Mouse (Mus musculus): ENCODE results near the gene Zfp683. TPM values are rescaled to one million over a fixed set of nuclear protein-coding genes. Genes with fewer than 3 reads are reported as not detected.

The Zfp683 gene
- total RNA-seq, 1 experiment = not detected

GRCm38 (mm10) chr4:134019641-134020351 is 33.8 kb upstream of the Zfp683 start:
- Histone ChIP-seq H3K4me3 (ENCODE audit: insufficient read depth in 1 of 2, low read depth in 1 of 2, low read length in 2 of 2, poor library complexity in 1 of 2, severe bottlenecking in 1 of 2) (peak overlapping the region; percentile 23 to 39; a peak in 3 of 4 replicates), H3K4me1 (ENCODE audit: control insufficient read depth in 2 of 2, insufficient read depth in 2 of 2, low read length in 2 of 2, poor library complexity in 1 of 2) (peaks cover 0 to 9% of the 10 kb centered on the region in 2 experiments; a peak in 3 of 4 replicates)

GRCm38 (mm10) chr4:134020621-134021020 is 33.0 kb upstream of the Zfp683 start:
- Histone ChIP-seq H3K9me3 (ENCODE audit: control insufficient read depth, insufficient read depth, low read depth, low read length) (no peaks in the 10 kb centered on the region), H3K9ac (ENCODE audit: insufficient read depth, low read depth, low read length, poor library complexity, severe bottlenecking) (no peak overlapping the region), H3K36me3 (ENCODE audit: control insufficient read depth, insufficient read depth, low read length, poor library complexity, severe bottlenecking) (no peaks in the 10 kb centered on the region; the same call in 1 of the 2 replicates), H3K4me1 (ENCODE audit: control insufficient read depth in 2 of 2, insufficient read depth in 2 of 2, low read length in 2 of 2, poor library complexity in 1 of 2) (peaks cover 0 to 8% of the 10 kb centered on the region in 2 experiments; a peak in 3 of 4 replicates), H3K4me3 (ENCODE audit: insufficient read depth in 1 of 2, low read depth in 1 of 2, low read length in 2 of 2, poor library complexity in 1 of 2, severe bottlenecking in 1 of 2) (no peak overlapping the region), H3K27ac (ENCODE audit: insufficient read depth, low read depth, low read length, poor library complexity, severe bottlenecking) (no peak overlapping the region)
- in situ Hi-C loops (cut with MboI; ENCODE audit: low sequenced_read_pairs in 2 of 2, unreplicated experiment in 2 of 2) = no loop called here
- no peak for DNase-seq (ENCODE audit: low read depth, low spot score)
- TF ChIP-seq CHD2 (IDR thresholded peaks at IDR 0.05; ENCODE audit: low read depth, low read length) = no peak
- peak; percentile 87 for TF ChIP-seq ZNF384 (IDR thresholded peaks at IDR 0.05; ENCODE audit: low read depth, low read length)
- no peak for TF ChIP-seq MAFK (IDR thresholded peaks at IDR 0.05; ENCODE audit: insufficient read depth, low read depth, low read length)

More at GRCm38 (mm10) chr4:134019641-134020351, 33.8 kb upstream of the Zfp683 start:
- H3K27ac ChIP-seq (ENCODE audit: insufficient read depth, low read depth, low read length, poor library complexity, severe bottlenecking) = no peak overlapping the region
- in situ Hi-C loops (cut with MboI; ENCODE audit: low sequenced_read_pairs in 2 of 2, unreplicated experiment in 2 of 2) = no loop called here
- H3K9ac ChIP-seq (ENCODE audit: insufficient read depth, low read depth, low read length, poor library complexity, severe bottlenecking) = no peak overlapping the region; the same call in 1 of the 2 replicates
- peaks cover 1% of the 10 kb centered on the region; the same call in 1 of the 2 replicates for H3K36me3 ChIP-seq (ENCODE audit: control insufficient read depth, insufficient read depth, low read length, poor library complexity, severe bottlenecking)
- DNase-seq (ENCODE audit: low read depth, low spot score) = no peak
- TF ChIP-seq ZNF384 (IDR thresholded peaks at IDR 0.05; ENCODE audit: low read depth, low read length) = no peak
- TF ChIP-seq MAFK (IDR thresholded peaks at IDR 0.05; ENCODE audit: insufficient read depth, low read depth, low read length) = no peak
- TF ChIP-seq CHD2 (IDR thresholded peaks at IDR 0.05; ENCODE audit: low read depth, low read length) = no peak
- TF ChIP-seq ZC3H11A (IDR thresholded peaks at IDR 0.05; ENCODE audit: borderline replicate concordance, low read depth, low read length) = no peak
- no peak for TF ChIP-seq HCFC1 (IDR thresholded peaks at IDR 0.05; ENCODE audit: borderline replicate concordance, insufficient read depth, low read length)
- H3K9me3 ChIP-seq (ENCODE audit: control insufficient read depth, insufficient read depth, low read depth, low read length) = no peaks in the 10 kb centered on the region

- Histone ChIP-seq H3K9me3 (ENCODE audit: control insufficient read depth, insufficient read depth, low read depth, low read length) (no peaks in the 10 kb centered on the region), H3K27ac (ENCODE audit: insufficient read depth, low read depth, low read length, poor library complexity, severe bottlenecking) (no peak overlapping the region), H3K4me3 (ENCODE audit: insufficient read depth in 1 of 2, low read depth in 1 of 2, low read length in 2 of 2, poor library complexity in 1 of 2, severe bottlenecking in 1 of 2) (no peak overlapping the region), H3K4me1 (ENCODE audit: control insufficient read depth in 2 of 2, insufficient read depth in 2 of 2, low read length in 2 of 2, poor library complexity in 1 of 2) (peaks cover 0 to 10% of the 10 kb centered on the region in 2 experiments; a peak in 2 of 4 replicates), H3K9ac (ENCODE audit: insufficient read depth, low read depth, low read length, poor library complexity, severe bottlenecking) (no peak overlapping the region), H3K36me3 (ENCODE audit: control insufficient read depth, insufficient read depth, low read length, poor library complexity, severe bottlenecking) (no peaks in the 10 kb centered on the region)
- in situ Hi-C loops (cut with MboI; ENCODE audit: low sequenced_read_pairs in 2 of 2, unreplicated experiment in 2 of 2) = no loop called here
- DNase-seq (ENCODE audit: low read depth, low spot score) = no peak
- TF ChIP-seq ZC3H11A (IDR thresholded peaks at IDR 0.05; ENCODE audit: borderline replicate concordance, low read depth, low read length) (no peak), HCFC1 (IDR thresholded peaks at IDR 0.05; ENCODE audit: borderline replicate concordance, insufficient read depth, low read length) (no peak), CHD2 (IDR thresholded peaks at IDR 0.05; ENCODE audit: low read depth, low read length) (no peak), ZNF384 (IDR thresholded peaks at IDR 0.05; ENCODE audit: low read depth, low read length) (no peak), MAFK (IDR thresholded peaks at IDR 0.05; ENCODE audit: insufficient read depth, low read depth, low read length) (no peak)
These were observed 27.8 kb upstream of the Zfp683 start for GRCm38 (mm10) chr4:134025802-134026201.

GRCm38 (mm10) chr4:134035953-134036352 is 17.7 kb upstream of the Zfp683 start:
- no peak for TF ChIP-seq MAFK (IDR thresholded peaks at IDR 0.05; ENCODE audit: insufficient read depth, low read depth, low read length)
- no peak for TF ChIP-seq CHD2 (IDR thresholded peaks at IDR 0.05; ENCODE audit: low read depth, low read length)
- peak; percentile 54; the same call in 1 of the 2 replicates for TF ChIP-seq ZC3H11A (IDR thresholded peaks at IDR 0.05; ENCODE audit: borderline replicate concordance, low read depth, low read length)
- TF ChIP-seq HCFC1 (IDR thresholded peaks at IDR 0.05; ENCODE audit: borderline replicate concordance, insufficient read depth, low read length) = no peak
- TF ChIP-seq ZNF384 (IDR thresholded peaks at IDR 0.05; ENCODE audit: low read depth, low read length) = no peak
- Histone ChIP-seq H3K4me3 (ENCODE audit: insufficient read depth in 1 of 2, low read depth in 1 of 2, low read length in 2 of 2, poor library complexity in 1 of 2, severe bottlenecking in 1 of 2) (no peak overlapping the region), H3K27ac (ENCODE audit: insufficient read depth, low read depth, low read length, poor library complexity, severe bottlenecking) (no peak overlapping the region), H3K36me3 (ENCODE audit: control insufficient read depth, insufficient read depth, low read length, poor library complexity, severe bottlenecking) (no peaks in the 10 kb centered on the region), H3K4me1 (ENCODE audit: control insufficient read depth in 2 of 2, insufficient read depth in 2 of 2, low read length in 2 of 2, poor library complexity in 1 of 2) (0 out of 4 replicates have a peak, but pooled peaks cover 0 to 2% of the 10 kb centered on the region in 2 experiments), H3K9me3 (ENCODE audit: control insufficient read depth, insufficient read depth, low read depth, low read length) (no peaks in the 10 kb centered on the region), H3K9ac (ENCODE audit: insufficient read depth, low read depth, low read length, poor library complexity, severe bottlenecking) (no peak overlapping the region)
- in situ Hi-C loops (cut with MboI; ENCODE audit: low sequenced_read_pairs in 2 of 2, unreplicated experiment in 2 of 2) = no loop called here
- DNase-seq (ENCODE audit: low read depth, low spot score) = peak; percentile 69

All from ES-E14 (cell line).